Mouse (Mus musculus) lung, postnatal 0 days (tissue): Measurements from ENCODE around the gene Mettl23.

Experiments used
- CTCF ChIP-seq: IDR thresholded peaks from 2 replicates; pipeline ENCODE4 v1.5.1; 2016; ENCODE audit warnings: antibody characterized with exemption, mild to moderate bottlenecking
- EP300 ChIP-seq: IDR thresholded peaks from 2 replicates; pipeline ENCODE4 v1.6.1; 2016; ENCODE audit warnings: antibody characterized with exemption, mild to moderate bottlenecking, control low read depth

DNA sequence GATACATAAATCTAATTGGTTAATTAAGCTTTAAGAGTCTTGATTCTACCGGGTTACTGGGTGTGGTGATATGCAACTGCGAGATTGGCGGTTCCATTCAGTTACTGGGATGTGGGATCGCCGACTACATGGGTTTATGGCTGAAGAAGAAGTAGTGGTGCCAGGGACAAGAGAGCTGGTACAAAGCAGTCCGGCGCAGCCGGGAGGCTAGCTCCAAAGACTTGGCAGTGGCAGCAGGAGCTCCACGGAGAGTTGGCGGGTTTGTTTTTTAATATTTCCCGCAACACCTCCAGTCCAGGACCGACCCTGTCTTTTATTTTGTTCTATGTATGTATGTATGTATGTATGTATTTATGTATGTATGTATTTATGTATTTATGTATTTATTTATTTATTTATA is 56.2 kb downstream of the Mettl23 start:
- no peak for TF ChIP-seq CTCF
- no peak for TF ChIP-seq EP300
